Mouse (Mus musculus) G1E (cell line): ENCODE results near the gene Fig4. TPM values are rescaled to one million over a fixed set of nuclear protein-coding genes. Genes with fewer than 3 reads are reported as not detected.

Experiments used
- ATAC-seq: 2 replicates; pipeline ENCODE4 v1.8.0; 2016; ENCODE audit warnings: mild to moderate bottlenecking; ENCODE audit not compliant: insufficient number of reproducible peaks, poor library complexity, low FRiP score, severe bottlenecking; ENCODE audit errors: extremely low read depth
- DNase-seq: peaks from one replicate; pipeline ENCODE4 v3.0.0; 2012; ENCODE audit warnings: low spot score
- H3K27me3 ChIP-seq: 2 replicates; pipeline ENCODE4 v1.6.1; 2012; ENCODE audit warnings: mild to moderate bottlenecking, low read length, inconsistent platforms; ENCODE audit not compliant: insufficient read depth
- H3K36me3 ChIP-seq: replicated peaks from 2 replicates; pipeline ENCODE3; 2012; ENCODE audit warnings: mild to moderate bottlenecking, inconsistent platforms
- H3K4me1 ChIP-seq: 2 replicates; pipeline ENCODE4 v1.6.1; 2012; ENCODE audit warnings: low read depth, low read length, inconsistent platforms, mixed read lengths; ENCODE audit not compliant: insufficient read depth
- H3K4me3 ChIP-seq: 2 replicates; pipeline ENCODE4 v1.5.1; 2012; ENCODE audit warnings: low read depth, mild to moderate bottlenecking, inconsistent platforms, low read length, moderate library complexity, mixed read lengths
- H3K9me3 ChIP-seq: replicated peaks from 2 replicates; pipeline ENCODE4 v1.6.1; 2012; ENCODE audit warnings: inconsistent platforms
- CTCF ChIP-seq: IDR thresholded peaks from 2 replicates; pipeline ENCODE4 v1.5.1; 2012; ENCODE audit warnings: low read depth, low read length, inconsistent platforms, mixed read lengths
- GATA1 ChIP-seq: IDR thresholded peaks from 2 replicates; pipeline ENCODE4 v1.6.1; 2012; ENCODE audit warnings: borderline replicate concordance, low read length, inconsistent platforms, mixed read lengths
- GATA2 ChIP-seq: IDR thresholded peaks from 2 replicates; pipeline ENCODE4 v1.6.1; 2012; ENCODE audit warnings: low read depth, low read length, inconsistent platforms, borderline replicate concordance
- POLR2AphosphoS5 ChIP-seq: IDR thresholded peaks from 2 replicates; pipeline ENCODE4 v1.6.1; 2012; ENCODE audit warnings: low read depth, low read length, inconsistent platforms; ENCODE audit not compliant: insufficient replicate concordance
- TAL1 ChIP-seq: conservative IDR thresholded peaks from 2 replicates; pipeline ENCODE4 v1.6.1; 2012; ENCODE audit warnings: low read depth, low read length, inconsistent platforms, mixed read lengths
- polyA plus RNA-seq: library from polyadenylated mRNA; stranded (reverse); fragments of >175 nt; gene quantifications from 2 replicates; pipeline ENCODE4 v1.2.3, GENCODE M21; 2012
- total RNA-seq, 2 experiments: library from RNA; stranded (forward) in 1 of 2; stranded (reverse) in 1 of 2; fragments of 200-1000 nt in 1 of 2; fragments of >200 nt in 1 of 2; fragmentation: Nextera tagmentation in 1 of 2; gene quantifications; 2 replicates each; pipeline ENCODE4 v1.2.3; 2014 to 2017

Fig4 gene
- total and polyA plus RNA-seq, 3 experiments: 3.5 to 32.6 (median 31.3) TPM

GRCm38 (mm10) chr10:41198719-41199118 lies 104.3 kb downstream of the Fig4 start:
- DNase-seq (no peak), ATAC-seq (no peak)
- no peak overlapping the region for H3K4me3 ChIP-seq
- H3K9me3 ChIP-seq: no peaks in the 10 kb centered on the region
- H3K4me1 ChIP-seq: peaks cover 19% of the 10 kb centered on the region
- TF ChIP-seq GATA2: no peak
- no peak for TF ChIP-seq CTCF
- TF ChIP-seq TAL1: no peak
- TF ChIP-seq POLR2AphosphoS5: no peak
- TF ChIP-seq GATA1: no peak
- H3K36me3 ChIP-seq: peaks cover 35% of the 10 kb centered on the region
- no peaks in the 10 kb centered on the region for H3K27me3 ChIP-seq

DNA sequence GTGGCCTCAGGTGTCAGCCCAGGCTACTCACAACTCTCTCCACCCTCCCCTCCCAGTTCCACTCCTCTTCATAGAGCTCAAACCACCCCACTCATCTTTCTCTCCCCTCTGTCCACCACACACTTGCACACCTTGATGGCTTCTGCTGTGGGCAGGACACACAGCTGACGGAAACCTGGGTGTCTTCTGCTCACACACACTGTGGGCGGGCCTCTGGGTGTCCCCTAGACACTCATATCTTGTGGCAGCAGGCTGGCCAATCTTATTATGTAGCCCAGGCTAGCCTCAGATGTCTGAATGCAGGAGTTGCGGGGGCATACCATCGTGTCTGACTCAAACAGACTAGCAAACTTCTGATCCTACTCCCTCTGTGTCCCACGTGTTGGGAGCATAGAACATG lies 105.3 kb downstream of the Fig4 start:
- DNase-seq: no peak
- H3K9me3 ChIP-seq: no peaks in the 10 kb centered on the region
- peaks cover 9% of the 10 kb centered on the region for H3K4me1 ChIP-seq
- no peak for ATAC-seq
- H3K27me3 ChIP-seq: no peaks in the 10 kb centered on the region
- H3K4me3 ChIP-seq: no peak overlapping the region
- TF ChIP-seq CTCF (no peak), GATA1 (no peak), POLR2AphosphoS5 (no peak), GATA2 (no peak), TAL1 (no peak)
- peaks cover 27% of the 10 kb centered on the region for H3K36me3 ChIP-seq

DNA sequence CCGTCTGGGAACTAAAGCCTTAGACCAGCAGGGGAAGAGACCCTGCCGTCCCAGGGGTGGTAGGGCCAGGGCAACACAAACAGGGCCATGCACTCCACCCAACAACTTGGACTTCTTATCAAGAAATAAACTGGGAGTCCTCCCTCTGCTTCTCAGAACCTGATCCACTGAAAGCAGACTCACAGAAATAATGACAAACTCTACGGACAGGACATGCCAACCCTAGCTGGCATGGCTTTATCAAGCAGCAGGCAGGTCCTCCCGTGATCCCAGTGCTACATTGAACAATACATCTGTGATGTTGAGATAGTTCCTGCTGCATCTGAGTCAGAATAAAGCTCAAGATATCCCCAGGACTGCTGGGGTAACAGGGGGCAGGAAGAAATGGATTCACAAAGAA lies 106.8 kb downstream of the Fig4 start:
- DNase-seq: no peak
- TF ChIP-seq TAL1: no peak; the same call in 1 of the 2 replicates
- no peaks in the 10 kb centered on the region for H3K27me3 ChIP-seq
- no peak overlapping the region for H3K4me3 ChIP-seq
- ATAC-seq: no peak
- H3K4me1 ChIP-seq: peaks cover 6% of the 10 kb centered on the region; the same call in 1 of the 2 replicates
- no peaks in the 10 kb centered on the region for H3K9me3 ChIP-seq
- H3K36me3 ChIP-seq: peaks cover 20% of the 10 kb centered on the region

- ATAC-seq: no peak
- Histone ChIP-seq H3K27me3 (no peaks in the 10 kb centered on the region), H3K36me3 (peaks cover 21% of the 10 kb centered on the region), H3K9me3 (no peaks in the 10 kb centered on the region), H3K4me1 (peaks cover 7% of the 10 kb centered on the region), H3K4me3 (no peak overlapping the region)
- no peak for DNase-seq
- TF ChIP-seq GATA1: no peak
- TF ChIP-seq TAL1: no peak
- TF ChIP-seq GATA2: no peak
- no peak for TF ChIP-seq CTCF
- no peak for TF ChIP-seq POLR2AphosphoS5
These were observed 113.7 kb downstream of the Fig4 start for GRCm38 (mm10) chr10:41189392-41189791.

DNA sequence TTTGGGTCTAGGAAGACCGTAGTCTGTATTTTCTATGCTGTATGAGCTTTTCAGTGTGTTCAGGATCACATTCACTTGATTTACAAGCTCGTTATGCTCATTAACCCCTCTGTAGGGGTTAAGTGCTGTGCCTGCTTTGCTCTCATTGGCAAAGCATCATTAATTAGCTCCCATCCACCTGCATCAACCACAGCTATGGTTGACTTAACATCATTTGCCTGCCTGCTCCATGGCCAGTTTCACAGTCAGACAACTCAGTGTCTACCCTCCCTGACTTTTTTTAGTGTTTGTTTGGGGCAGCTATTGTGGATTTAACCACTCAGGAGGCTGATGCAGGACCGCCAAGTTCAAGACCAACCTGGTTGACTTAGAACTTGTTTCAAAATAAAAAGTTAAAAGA lies 119.1 kb downstream of the Fig4 start:
- H3K27me3 ChIP-seq: no peaks in the 10 kb centered on the region; the same call in 1 of the 2 replicates
- H3K4me3 ChIP-seq: no peak overlapping the region
- H3K4me1 ChIP-seq: no peaks in the 10 kb centered on the region
- ATAC-seq: no peak
- H3K36me3 ChIP-seq: peaks cover 9% of the 10 kb centered on the region
- no peak for DNase-seq
- H3K9me3 ChIP-seq: no peaks in the 10 kb centered on the region
- TF ChIP-seq GATA2 (no peak), CTCF (no peak), TAL1 (no peak), POLR2AphosphoS5 (no peak), GATA1 (no peak)

DNA sequence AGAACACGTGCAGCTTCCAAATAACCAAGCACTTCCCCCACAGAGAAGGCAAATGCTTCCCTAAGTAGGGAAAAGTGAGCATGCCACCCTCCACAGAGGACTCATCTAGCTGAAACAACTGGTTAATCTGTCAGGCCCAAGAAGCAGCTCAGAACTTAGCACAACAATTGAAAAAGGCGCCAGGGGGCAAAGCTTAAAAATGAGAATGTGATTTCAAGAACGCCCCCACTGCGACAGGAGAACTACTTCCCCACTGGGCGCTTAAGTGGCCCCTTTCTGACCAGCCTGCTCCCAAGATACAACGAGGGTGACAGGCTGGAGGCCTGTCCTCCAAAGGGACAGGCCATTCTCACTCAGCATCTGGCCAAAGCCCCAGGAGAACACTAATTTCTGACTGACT lies 120.4 kb downstream of the Fig4 start:
- ATAC-seq: no peak
- Histone ChIP-seq H3K9me3 (no peaks in the 10 kb centered on the region), H3K27me3 (peaks cover 3% of the 10 kb centered on the region; the same call in 1 of the 2 replicates), H3K36me3 (peaks cover 3% of the 10 kb centered on the region), H3K4me3 (no peak overlapping the region), H3K4me1 (no peaks in the 10 kb centered on the region)
- no peak for DNase-seq
- TF ChIP-seq GATA1: no peak
- no peak for TF ChIP-seq POLR2AphosphoS5
- TF ChIP-seq CTCF: no peak
- TF ChIP-seq TAL1: no peak
- TF ChIP-seq GATA2: no peak

DNA sequence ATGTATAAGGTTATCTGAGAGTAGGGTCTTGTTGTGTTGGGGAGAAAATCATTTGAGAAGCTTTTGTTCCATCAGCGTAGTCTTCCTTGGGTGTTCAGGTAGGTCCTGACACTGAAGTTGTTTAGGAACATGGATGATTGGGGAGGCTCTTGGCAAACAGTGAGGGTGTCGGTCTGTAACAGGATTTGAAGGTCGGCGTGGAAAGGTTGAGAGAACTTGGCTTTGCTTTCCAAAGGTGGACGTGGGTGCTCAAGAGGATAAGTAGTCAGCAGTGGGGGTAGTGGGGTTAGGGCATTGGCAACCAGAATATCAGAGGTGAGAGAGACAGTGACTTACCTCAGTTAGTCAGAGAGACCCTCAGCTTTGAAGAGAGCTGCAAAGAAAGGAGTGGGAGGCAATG lies 136.9 kb downstream of the Fig4 start:
- ATAC-seq (no peak), DNase-seq (no peak)
- Histone ChIP-seq H3K9me3 (no peaks in the 10 kb centered on the region), H3K27me3 (peaks cover 29% of the 10 kb centered on the region), H3K4me3 (no peak overlapping the region), H3K4me1 (peaks cover 2% of the 10 kb centered on the region; the same call in 1 of the 2 replicates), H3K36me3 (no peaks in the 10 kb centered on the region)
- no peak for TF ChIP-seq CTCF
